Comparison of ENCODE assay signal across 11 mouse cellular contexts in genomic region chr3:121686408-121686911, GRCm38 (mm10). TPM values are rescaled to one million over a fixed set of nuclear protein-coding genes. Genes with fewer than 3 reads are reported as not detected.
DNase-seq lines count a peak whose midpoint lies in the region; ATAC-seq lines count a peak whose summit lies in the region.
"Had no signal": no experiment of that assay in that cellular context is flagged by ENCODE, and none has a peak within 500 bp of the region (broad histone marks: within the 10 kb centered on the region; RNA-seq: fewer than 3 reads in every experiment).

No protein-coding gene starts in this region.

- no peaks in the 10 kb centered on the region for H3K9me3 ChIP-seq in hindbrain, embryonic 14.5 days (ENCODE audit: control insufficient read depth, low read length)
- no peaks in the 10 kb centered on the region for H3K9me3 ChIP-seq in hindbrain, embryonic 11.5 days (ENCODE audit: control insufficient read depth, low read length)
- H3K9me3 ChIP-seq in heart, embryonic 11.5 days (replicated peaks; ENCODE audit: control insufficient read depth, low read length), result no peaks in the 10 kb centered on the region
- H3K9me3 ChIP-seq: embryonic facial prominence, embryonic 13.5 days; liver, embryonic 15.5 days had no signal

- peak; percentile 40; the same call in 1 of the 2 replicates for ATAC-seq in hindbrain, embryonic 14.5 days (ENCODE audit: low FRiP score)
- ATAC-seq in hindbrain, embryonic 11.5 days (ENCODE audit: low FRiP score), result no peak
- ATAC-seq in heart, embryonic 11.5 days (replicated peaks; ENCODE audit: insufficient number of reproducible peaks, low FRiP score, low TSS enrichment), result no peak

- H3K36me3 ChIP-seq in hindbrain, embryonic 14.5 days (replicated peaks; ENCODE audit: control insufficient read depth, insufficient read depth), result no peaks in the 10 kb centered on the region
- H3K36me3 ChIP-seq in hindbrain, embryonic 11.5 days (ENCODE audit: control insufficient read depth, insufficient read depth, low read length), result no peaks in the 10 kb centered on the region
- no peaks in the 10 kb centered on the region for H3K36me3 ChIP-seq in heart, embryonic 11.5 days (ENCODE audit: control insufficient read depth, insufficient read depth, low read length)
- H3K36me3 ChIP-seq: embryonic facial prominence, embryonic 13.5 days; liver, embryonic 15.5 days had no signal

- no peak for DNase-seq in hindbrain, embryonic 14.5 days (ENCODE audit: low spot score)
- DNase-seq in hindbrain, embryonic 11.5 days (ENCODE audit: low spot score), result no peak
- DNase-seq in right cerebral cortex, adult 2 months (ENCODE audit: low spot score in 2 of 2), result peak; percentile 31 to 57
- no peak for DNase-seq in right cerebral cortex, postnatal 25 days
- peak; percentile 98 for DNase-seq in large intestine, adult 2 months (ENCODE audit: low read depth, low spot score)
- DNase-seq in lung, postnatal 4 days, result no peak
- DNase-seq in ovary, adult 18-20 months (ENCODE audit: low spot score), result no peak
- DNase-seq: cerebellum, adult 11-12 months had no signal

- H3K9ac ChIP-seq in hindbrain, embryonic 14.5 days, result no peak overlapping the region
- no peak overlapping the region for H3K9ac ChIP-seq in hindbrain, embryonic 11.5 days (ENCODE audit: low read depth, low read length)
- no peak overlapping the region for H3K9ac ChIP-seq in heart, embryonic 11.5 days (ENCODE audit: low read depth, low read length)
- H3K9ac ChIP-seq: embryonic facial prominence, embryonic 13.5 days; liver, embryonic 15.5 days had no signal

- no peaks in the 10 kb centered on the region for H3K27me3 ChIP-seq in hindbrain, embryonic 14.5 days (ENCODE audit: control insufficient read depth, insufficient read depth, low read length)
- no peaks in the 10 kb centered on the region for H3K27me3 ChIP-seq in hindbrain, embryonic 11.5 days (ENCODE audit: control insufficient read depth, insufficient read depth, low read length)
- no peaks in the 10 kb centered on the region for H3K27me3 ChIP-seq in heart, embryonic 11.5 days (ENCODE audit: control insufficient read depth, insufficient read depth, low read length)
- H3K27me3 ChIP-seq: embryonic facial prominence, embryonic 13.5 days; liver, embryonic 15.5 days had no signal

- no peak overlapping the region for H3K4me2 ChIP-seq in hindbrain, embryonic 14.5 days (replicated peaks)
- no peak overlapping the region for H3K4me2 ChIP-seq in hindbrain, embryonic 11.5 days (replicated peaks; ENCODE audit: low read depth, low read length)
- no peak overlapping the region for H3K4me2 ChIP-seq in heart, embryonic 11.5 days
- H3K4me2 ChIP-seq: embryonic facial prominence, embryonic 13.5 days; liver, embryonic 15.5 days had no signal

- H3K27ac ChIP-seq in hindbrain, embryonic 14.5 days, result no peak overlapping the region
- no peak overlapping the region for H3K27ac ChIP-seq in hindbrain, embryonic 11.5 days (ENCODE audit: low read depth, low read length)
- no peak overlapping the region for H3K27ac ChIP-seq in heart, embryonic 11.5 days (ENCODE audit: low read depth, low read length)
- H3K27ac ChIP-seq: embryonic facial prominence, embryonic 13.5 days; liver, embryonic 15.5 days had no signal

- no peak overlapping the region for H3K4me3 ChIP-seq in hindbrain, embryonic 14.5 days (replicated peaks; ENCODE audit: low read length)
- H3K4me3 ChIP-seq in hindbrain, embryonic 11.5 days (ENCODE audit: low read depth, low read length), result no peak overlapping the region
- H3K4me3 ChIP-seq in heart, embryonic 11.5 days (ENCODE audit: low read depth, low read length), result no peak overlapping the region
- H3K4me3 ChIP-seq: embryonic facial prominence, embryonic 13.5 days; liver, embryonic 15.5 days had no signal

- no peaks in the 10 kb centered on the region for H3K4me1 ChIP-seq in hindbrain, embryonic 14.5 days (replicated peaks; ENCODE audit: control insufficient read depth, insufficient read depth, low read length)
- H3K4me1 ChIP-seq in hindbrain, embryonic 11.5 days (replicated peaks; ENCODE audit: control insufficient read depth, insufficient read depth, low read length), result no peaks in the 10 kb centered on the region
- H3K4me1 ChIP-seq in heart, embryonic 11.5 days (ENCODE audit: control insufficient read depth, insufficient read depth, low read length), result no peaks in the 10 kb centered on the region
- H3K4me1 ChIP-seq: embryonic facial prominence, embryonic 13.5 days had no signal

- WGBS in hindbrain, embryonic 14.5 days, result 74% methylated on average over 4 of the region's 4 CpGs
- 84% methylated on average over 4 of the region's 4 CpGs for WGBS in hindbrain, embryonic 11.5 days
- 34% methylated on average over 4 of the region's 4 CpGs for WGBS in large intestine, adult 2 months
- WGBS in heart, embryonic 11.5 days (ENCODE audit: insufficient replicate concordance), result 76% methylated on average over 4 of the region's 4 CpGs

RNA-seq across cellular contexts. Expression of gene 4930432M17Rik, which starts 15.9 kb away (rescaled TPM):
- not detected in 2 replicates for polyA plus RNA-seq in hindbrain, embryonic 14.5 days (2014; fragmentation: Nextera tagmentation; extraction: Ambion mirVana)
- polyA plus RNA-seq in hindbrain, embryonic 11.5 days (2014; fragmentation: Nextera tagmentation; extraction: Ambion mirVana), result not detected in 2 replicates
- polyA plus RNA-seq in large intestine, adult 2 months (2012; rRNA removed), result not detected in 2 replicates
- not detected in 2 replicates for polyA plus RNA-seq in heart, embryonic 11.5 days (2014; fragmentation: Nextera tagmentation; extraction: Ambion mirVana)
- polyA plus RNA-seq: embryonic facial prominence, embryonic 13.5 days; liver, embryonic 15.5 days had no signal

RNA-seq across cellular contexts. Expression of gene F3, which starts 36.9 kb away (rescaled TPM):
- polyA plus RNA-seq in hindbrain, embryonic 14.5 days (2014; fragmentation: Nextera tagmentation; extraction: Ambion mirVana), result 6.5 and 8.2 TPM in 2 replicates
- polyA plus RNA-seq in hindbrain, embryonic 11.5 days (2014; fragmentation: Nextera tagmentation; extraction: Ambion mirVana), result 11.7 and 13.6 TPM in 2 replicates
- polyA plus RNA-seq in large intestine, adult 2 months (2012; rRNA removed), result 15.5 and 16.5 TPM in 2 replicates
- 7.8 and 9.7 TPM in 2 replicates for polyA plus RNA-seq in heart, embryonic 11.5 days (2014; fragmentation: Nextera tagmentation; extraction: Ambion mirVana)

Comparison
In these comparisons a context has a peak if more than half of its experiments do, and no peak if none do; other contexts are left out.
1. DNase-seq: peak in right cerebral cortex, adult 2 months (2 of 2) and large intestine, adult 2 months (single experiment); none in hindbrain, embryonic 14.5 days (single experiment), hindbrain, embryonic 11.5 days (single experiment), right cerebral cortex, postnatal 25 days (single experiment), lung, postnatal 4 days (0 of 2) and ovary, adult 18-20 months (single experiment).